In genomic region chr17:5221041-5221440, GRCm38 (mm10) we compare ENCODE assay signal across 10 mouse cellular contexts.
DNase-seq lines count a peak whose midpoint lies in the region; ATAC-seq lines count a peak whose summit lies in the region.
"Had no signal": no experiment of that assay in that cellular context is flagged by ENCODE, and none has a peak within 500 bp of the region (broad histone marks: within the 10 kb centered on the region; RNA-seq: fewer than 3 reads in every experiment).

No protein-coding gene starts in this region.

- WGBS in kidney, embryonic 14.5 days, result 37% methylated on average over 8 of the region's 8 CpGs
- WGBS in embryonic facial prominence, embryonic 14.5 days, result 49% methylated on average over 8 of the region's 8 CpGs
- 46% methylated on average over 8 of the region's 8 CpGs for WGBS in midbrain, embryonic 15.5 days

- ATAC-seq in kidney, embryonic 14.5 days (ENCODE audit: low FRiP score, low TSS enrichment), result no peak
- ATAC-seq in embryonic facial prominence, embryonic 14.5 days (ENCODE audit: low read depth), result peak; percentile 62; the same call in 1 of the 2 replicates
- ATAC-seq in midbrain, embryonic 15.5 days (replicated peaks), result no peak; the same call in 1 of the 2 replicates
- no peak for ATAC-seq in CD4-positive, CD25-positive, alpha-beta regulatory T cell, adult 4 months

- H3K27ac ChIP-seq in kidney, embryonic 14.5 days (ENCODE audit: low read depth, low read length), result no peak overlapping the region; the same call in 1 of the 2 replicates
- peak overlapping the region; percentile 52; the same call in 1 of the 2 replicates for H3K27ac ChIP-seq in embryonic facial prominence, embryonic 14.5 days (replicated peaks; ENCODE audit: low read depth, low read length)
- H3K27ac ChIP-seq in midbrain, embryonic 15.5 days, result 0 out of 2 replicates have a peak overlapping the region, but pooled peaks have one; percentile 35

- no peak overlapping the region for H3K9ac ChIP-seq in kidney, embryonic 14.5 days (ENCODE audit: low read depth, low read length)
- no peak overlapping the region for H3K9ac ChIP-seq in embryonic facial prominence, embryonic 14.5 days (ENCODE audit: low read depth, low read length)
- H3K9ac ChIP-seq in midbrain, embryonic 15.5 days, result no peak overlapping the region

- H3K4me2 ChIP-seq in kidney, embryonic 14.5 days (replicated peaks; ENCODE audit: low read depth, low read length), result no peak overlapping the region
- no peak overlapping the region for H3K4me2 ChIP-seq in embryonic facial prominence, embryonic 14.5 days (ENCODE audit: low read depth, low read length)
- H3K4me2 ChIP-seq in midbrain, embryonic 15.5 days, result no peak overlapping the region
- H3K4me2 ChIP-seq: liver, embryonic 11.5 days had no signal

- peak; percentile 75 for DNase-seq in kidney, adult 11 months
- DNase-seq in embryonic facial prominence, embryonic 14.5 days (ENCODE audit: low spot score), result peak; percentile 66
- DNase-seq in kidney, adult 9 months, result peak; percentile 58
- no peak for DNase-seq in adipocyte (ENCODE audit: low spot score)
- DNase-seq in heart, adult 11 months, result no peak

- H3K27me3 ChIP-seq in kidney, embryonic 14.5 days (ENCODE audit: control insufficient read depth, insufficient read depth, low read length), result no peaks in the 10 kb centered on the region
- no peaks in the 10 kb centered on the region for H3K27me3 ChIP-seq in embryonic facial prominence, embryonic 14.5 days (replicated peaks; ENCODE audit: control insufficient read depth, insufficient read depth, low read length)
- no peaks in the 10 kb centered on the region for H3K27me3 ChIP-seq in midbrain, embryonic 15.5 days (replicated peaks)

- H3K4me3 ChIP-seq in kidney, embryonic 14.5 days (ENCODE audit: low read length), result no peak overlapping the region
- H3K4me3 ChIP-seq in embryonic facial prominence, embryonic 14.5 days (ENCODE audit: low read depth, low read length), result no peak overlapping the region
- no peak overlapping the region for H3K4me3 ChIP-seq in midbrain, embryonic 15.5 days

- peaks cover 25% of the 10 kb centered on the region for H3K4me1 ChIP-seq in kidney, embryonic 14.5 days (ENCODE audit: control insufficient read depth, insufficient read depth, low read length)
- H3K4me1 ChIP-seq in embryonic facial prominence, embryonic 14.5 days (ENCODE audit: control insufficient read depth, insufficient read depth, low read length), result peaks cover 40% of the 10 kb centered on the region
- peaks cover 31% of the 10 kb centered on the region for H3K4me1 ChIP-seq in midbrain, embryonic 15.5 days

- no peaks in the 10 kb centered on the region for H3K9me3 ChIP-seq in kidney, embryonic 14.5 days (ENCODE audit: control insufficient read depth, low read length)
- H3K9me3 ChIP-seq in embryonic facial prominence, embryonic 14.5 days (ENCODE audit: control insufficient read depth, low read length), result no peaks in the 10 kb centered on the region
- H3K9me3 ChIP-seq in midbrain, embryonic 15.5 days, result no peaks in the 10 kb centered on the region
- H3K9me3 ChIP-seq: G1E had no signal

- no peaks in the 10 kb centered on the region for H3K36me3 ChIP-seq in kidney, embryonic 14.5 days (ENCODE audit: control insufficient read depth, insufficient read depth, low read length)
- H3K36me3 ChIP-seq in embryonic facial prominence, embryonic 14.5 days (ENCODE audit: control insufficient read depth, insufficient read depth, low read length), result no peaks in the 10 kb centered on the region
- no peaks in the 10 kb centered on the region for H3K36me3 ChIP-seq in midbrain, embryonic 15.5 days (replicated peaks)

Comparison
In these comparisons a context has a peak if more than half of its experiments do, and no peak if none do; other contexts are left out.
1. DNase-seq: peak in kidney, adult 11 months (single experiment), embryonic facial prominence, embryonic 14.5 days (single experiment) and kidney, adult 9 months (single experiment); none in adipocyte (single experiment) and heart, adult 11 months (single experiment).